Mouse (Mus musculus): ENCODE measurements at regions not wholly inside any gene's neighbourhood (a gene's known extent, or its start where the extent isn't known, plus 50 kb on each side); places are given as distances from the start of the nearest gene placed in this dataset.

- DNase-seq (ENCODE audit: low spot score in 2 of 2): no peak
- TF ChIP-seq CTCF (conservative IDR thresholded peaks at IDR 0.05): no peak
- H3K27ac ChIP-seq: peak overlapping the region; percentile 51; the same call in 1 of the 2 replicates
- H3K4me3 ChIP-seq: no peak overlapping the region
These were observed 163.7 kb upstream of the Eef2kmt start for GRCm38 (mm10) chr16:5419467-5419866.

GRCm38 (mm10) chr16:5418462-5419197, 162.8 kb upstream of the Eef2kmt start:
- DNase-seq (ENCODE audit: low spot score in 2 of 2): peak; percentile 33 to 42
- H3K27ac ChIP-seq: peak overlapping the region; percentile 51
- TF ChIP-seq CTCF (conservative IDR thresholded peaks at IDR 0.05): no peak
- H3K4me3 ChIP-seq: no peak overlapping the region

GRCm38 (mm10) chr16:5415310-5415709, 159.5 kb upstream of the Eef2kmt start:
- TF ChIP-seq CTCF (conservative IDR thresholded peaks at IDR 0.05): peak; percentile 24; the same call in 1 of the 2 replicates
- H3K4me3 ChIP-seq: no peak overlapping the region
- no peak for DNase-seq (ENCODE audit: low spot score in 2 of 2)

GRCm38 (mm10) chr16:5411819-5412385, 156.1 kb upstream of the Eef2kmt start:
- no peak overlapping the region for H3K27ac ChIP-seq
- DNase-seq (ENCODE audit: low spot score in 2 of 2): no peak
- TF ChIP-seq CTCF (conservative IDR thresholded peaks at IDR 0.05): no peak
- H3K4me3 ChIP-seq: no peak overlapping the region

More at GRCm38 (mm10) chr16:5415310-5415709, 159.5 kb upstream of the Eef2kmt start:
- no peak overlapping the region for H3K27ac ChIP-seq

GRCm38 (mm10) chr16:5406711-5407110, 150.9 kb upstream of the Eef2kmt start:
- peak in 1 of 2 experiments; percentile 69 for DNase-seq (ENCODE audit: low spot score in 2 of 2)
- Histone ChIP-seq H3K27ac (no peak overlapping the region), H3K4me3 (no peak overlapping the region)
- peak; percentile 92 for TF ChIP-seq CTCF (conservative IDR thresholded peaks at IDR 0.05)

GRCm38 (mm10) chr16:5393336-5393735, 137.6 kb upstream of the Eef2kmt start:
- Histone ChIP-seq H3K27ac (peak overlapping the region; percentile 53; the same call in 1 of the 2 replicates), H3K4me3 (no peak overlapping the region)
- peak in 1 of 2 experiments; percentile 28 for DNase-seq (ENCODE audit: low spot score in 2 of 2)
- TF ChIP-seq CTCF (conservative IDR thresholded peaks at IDR 0.05): no peak

GRCm38 (mm10) chr16:5382930-5383329, 127.1 kb upstream of the Eef2kmt start:
- peak in 1 of 2 experiments; percentile 29 for DNase-seq (ENCODE audit: low spot score in 2 of 2)
- TF ChIP-seq CTCF (conservative IDR thresholded peaks at IDR 0.05): no peak
- no peak overlapping the region; the same call in 1 of the 2 replicates for H3K27ac ChIP-seq
- no peak overlapping the region for H3K4me3 ChIP-seq

GRCm38 (mm10) chr16:5382228-5382884, 126.6 kb upstream of the Eef2kmt start:
- DNase-seq (ENCODE audit: low spot score in 2 of 2): peak in 1 of 2 experiments; percentile 44
- no peak overlapping the region for H3K4me3 ChIP-seq
- peak overlapping the region; percentile 19; the same call in 1 of the 2 replicates for H3K27ac ChIP-seq
- no peak for TF ChIP-seq CTCF (conservative IDR thresholded peaks at IDR 0.05)

- DNase-seq (ENCODE audit: low spot score in 2 of 2): no peak
- no peak overlapping the region for H3K27ac ChIP-seq
- TF ChIP-seq CTCF (conservative IDR thresholded peaks at IDR 0.05): no peak
- no peak overlapping the region for H3K4me3 ChIP-seq
These were observed 124.8 kb upstream of the Eef2kmt start for GRCm38 (mm10) chr16:5380626-5381025.

GRCm38 (mm10) chr16:5377001-5377400, 121.2 kb upstream of the Eef2kmt start:
- DNase-seq (ENCODE audit: low spot score in 2 of 2): no peak
- no peak for TF ChIP-seq CTCF (conservative IDR thresholded peaks at IDR 0.05)
- Histone ChIP-seq H3K27ac (no peak overlapping the region), H3K4me3 (no peak overlapping the region)

- Histone ChIP-seq H3K27ac (no peak overlapping the region), H3K4me3 (no peak overlapping the region)
- DNase-seq (ENCODE audit: low spot score in 2 of 2): no peak
- no peak for TF ChIP-seq CTCF (conservative IDR thresholded peaks at IDR 0.05)
These were observed 119.2 kb upstream of the Eef2kmt start for GRCm38 (mm10) chr16:5374818-5375605.

- no peak overlapping the region for H3K27ac ChIP-seq
- no peak for DNase-seq (ENCODE audit: low spot score in 2 of 2)
- no peak overlapping the region for H3K4me3 ChIP-seq
- TF ChIP-seq CTCF (conservative IDR thresholded peaks at IDR 0.05): no peak
These were observed 115.6 kb upstream of the Eef2kmt start for GRCm38 (mm10) chr16:5371175-5371893.
